Mouse (Mus musculus): Measurements from ENCODE around the gene Snrpa1. TPM values are rescaled to one million over a fixed set of nuclear protein-coding genes. Genes with fewer than 3 reads are reported as not detected.

Gene Snrpa1
- polyA plus RNA-seq, 1 experiment from 2014 or later = 158 TPM

- H3K27me3 ChIP-seq = no peaks in the 10 kb centered on the region
- peaks cover 64% of the 10 kb centered on the region for H3K36me3 ChIP-seq
- H3K9ac ChIP-seq = no peak overlapping the region
- H3K9me3 ChIP-seq (replicated peaks) = no peaks in the 10 kb centered on the region
- no peak overlapping the region for H3K4me3 ChIP-seq (replicated peaks)
- ATAC-seq (ENCODE audit: insufficient number of reproducible peaks, low FRiP score, low TSS enrichment, low read depth) = no peak
- WGBS = 85% methylated on average over 6 of the region's 6 CpGs
- H3K4me1 ChIP-seq = peaks cover 30% of the 10 kb centered on the region
- H3K4me2 ChIP-seq (replicated peaks) = no peak overlapping the region
- no peak overlapping the region for H3K27ac ChIP-seq (replicated peaks)
These were observed 25.0 kb downstream of the Snrpa1 start for GRCm38 (mm10) chr7:66083757-66084156.

- H3K27ac ChIP-seq (replicated peaks) = no peak overlapping the region
- H3K27me3 ChIP-seq = no peaks in the 10 kb centered on the region
- H3K4me3 ChIP-seq (replicated peaks) = no peak overlapping the region
- H3K36me3 ChIP-seq = peaks cover 71% of the 10 kb centered on the region
- H3K9me3 ChIP-seq (replicated peaks) = no peaks in the 10 kb centered on the region
- H3K4me2 ChIP-seq (replicated peaks) = no peak overlapping the region
- no peak overlapping the region for H3K9ac ChIP-seq
- peaks cover 27% of the 10 kb centered on the region for H3K4me1 ChIP-seq
- WGBS = 77% methylated on average over 7 of the region's 7 CpGs
- ATAC-seq (ENCODE audit: insufficient number of reproducible peaks, low FRiP score, low TSS enrichment, low read depth) = no peak
These were observed 25.7 kb downstream of the Snrpa1 start for GRCm38 (mm10) chr7:66084546-66084945.

- H3K9ac ChIP-seq = no peak overlapping the region
These were observed 28.8 kb downstream of the Snrpa1 start for GRCm38 (mm10) chr7:66087652-66088051.

DNA sequence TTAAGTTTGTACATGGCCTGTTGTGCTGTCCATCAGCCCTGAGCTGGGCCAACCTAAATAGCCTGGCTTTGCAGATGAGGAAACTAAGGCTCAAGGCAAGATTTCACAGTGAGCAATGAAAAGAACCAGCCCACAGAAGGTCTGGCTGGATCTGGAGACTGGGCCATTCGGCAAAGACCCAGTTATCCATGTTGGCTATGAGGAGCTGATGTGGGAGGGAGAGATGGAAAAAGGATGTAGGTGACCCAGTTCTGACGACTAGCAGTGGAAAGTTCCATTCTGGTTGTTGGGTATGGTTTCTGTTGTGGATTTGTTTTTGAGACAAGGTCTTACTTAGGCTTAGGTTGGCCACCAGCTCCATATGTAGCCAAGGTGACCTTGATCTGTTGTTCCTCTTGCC, 29.3 kb downstream of the Snrpa1 start:
- Histone ChIP-seq H3K4me3 (replicated peaks) (no peak overlapping the region), H3K9ac (no peak overlapping the region), H3K27ac (replicated peaks) (no peak overlapping the region), H3K36me3 (peaks cover 89% of the 10 kb centered on the region), H3K4me2 (replicated peaks) (no peak overlapping the region), H3K9me3 (replicated peaks) (no peaks in the 10 kb centered on the region), H3K27me3 (no peaks in the 10 kb centered on the region), H3K4me1 (peaks cover 12% of the 10 kb centered on the region; the same call in 1 of the 2 replicates)
- WGBS = 97% methylated on average over 2 of the region's 2 CpGs
- no peak for ATAC-seq (ENCODE audit: insufficient number of reproducible peaks, low FRiP score, low TSS enrichment, low read depth)

More at GRCm38 (mm10) chr7:66087652-66088051, 28.8 kb downstream of the Snrpa1 start:
- H3K4me2 ChIP-seq (replicated peaks) = no peak overlapping the region
- no peak overlapping the region for H3K27ac ChIP-seq (replicated peaks)
- H3K4me3 ChIP-seq (replicated peaks) = no peak overlapping the region
- H3K27me3 ChIP-seq = no peaks in the 10 kb centered on the region
- ATAC-seq (ENCODE audit: insufficient number of reproducible peaks, low FRiP score, low TSS enrichment, low read depth) = no peak
- H3K4me1 ChIP-seq = peaks cover 12% of the 10 kb centered on the region; the same call in 1 of the 2 replicates
- H3K36me3 ChIP-seq = peaks cover 93% of the 10 kb centered on the region
- no peaks in the 10 kb centered on the region for H3K9me3 ChIP-seq (replicated peaks)
- 86% methylated on average over 4 of the region's 4 CpGs for WGBS

GRCm38 (mm10) chr7:66090676-66091190, 31.9 kb downstream of the Snrpa1 start:
- 76% methylated on average over 11 of the region's 11 CpGs for WGBS

DNA sequence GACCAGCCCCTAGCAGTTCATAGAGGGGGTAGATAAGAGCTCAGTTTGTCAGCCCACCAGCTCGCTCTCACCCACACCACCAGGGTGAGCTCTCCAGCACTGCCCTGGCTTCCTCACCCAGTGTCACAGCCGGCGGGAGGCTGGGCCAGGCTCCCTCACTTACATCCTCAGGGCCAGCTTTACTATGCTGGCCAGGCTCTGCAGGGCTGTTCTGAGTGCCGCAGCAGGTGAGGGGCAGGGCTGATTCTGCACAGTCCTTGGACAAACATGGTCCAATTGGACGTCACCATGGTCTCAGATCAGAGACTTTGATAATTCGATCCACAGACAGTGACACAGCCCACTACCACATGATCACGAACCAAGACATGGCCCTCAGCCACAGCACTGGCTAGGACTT, 32.8 kb downstream of the Snrpa1 start:
- H3K4me2 ChIP-seq (replicated peaks) = no peak overlapping the region
- no peak overlapping the region for H3K9ac ChIP-seq
- peaks cover 57% of the 10 kb centered on the region for H3K36me3 ChIP-seq
- no peak overlapping the region for H3K27ac ChIP-seq (replicated peaks)
- ATAC-seq (ENCODE audit: insufficient number of reproducible peaks, low FRiP score, low TSS enrichment, low read depth) = no peak
- H3K4me1 ChIP-seq = no peaks in the 10 kb centered on the region; the same call in 1 of the 2 replicates
- H3K27me3 ChIP-seq = no peaks in the 10 kb centered on the region
- H3K4me3 ChIP-seq (replicated peaks) = no peak overlapping the region
- 79% methylated on average over 7 of the region's 7 CpGs for WGBS
- no peaks in the 10 kb centered on the region for H3K9me3 ChIP-seq (replicated peaks)

More at GRCm38 (mm10) chr7:66090676-66091190, 31.9 kb downstream of the Snrpa1 start:
- Histone ChIP-seq H3K27me3 (no peaks in the 10 kb centered on the region), H3K4me2 (replicated peaks) (no peak overlapping the region), H3K36me3 (peaks cover 64% of the 10 kb centered on the region), H3K4me1 (no peaks in the 10 kb centered on the region; the same call in 1 of the 2 replicates), H3K27ac (replicated peaks) (no peak overlapping the region), H3K9ac (no peak overlapping the region), H3K4me3 (replicated peaks) (no peak overlapping the region), H3K9me3 (replicated peaks) (no peaks in the 10 kb centered on the region)
- ATAC-seq (ENCODE audit: insufficient number of reproducible peaks, low FRiP score, low TSS enrichment, low read depth) = no peak

DNA sequence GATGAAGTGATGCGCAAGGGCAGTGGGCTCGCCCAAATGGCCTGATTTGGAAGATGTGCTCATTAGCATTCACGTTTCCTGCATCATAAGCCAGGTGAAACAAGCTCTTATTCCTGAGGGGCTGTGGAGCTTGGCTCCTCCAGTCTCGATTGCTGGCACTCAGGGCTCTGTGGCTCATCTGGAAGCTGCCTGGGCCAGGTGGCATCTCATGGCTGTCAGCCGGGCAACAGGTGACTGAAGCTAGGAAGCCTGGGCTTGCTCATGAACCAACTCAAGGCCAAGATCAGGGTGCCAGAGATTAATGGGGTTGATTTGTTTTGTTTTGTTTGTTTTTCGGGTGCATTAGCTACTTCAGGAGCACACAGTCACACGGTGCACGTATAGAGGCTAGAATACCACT, 33.9 kb downstream of the Snrpa1 start:
- 83% methylated on average over 8 of the region's 8 CpGs for WGBS
- H3K27me3 ChIP-seq = no peaks in the 10 kb centered on the region
- H3K9me3 ChIP-seq (replicated peaks) = no peaks in the 10 kb centered on the region
- ATAC-seq (ENCODE audit: insufficient number of reproducible peaks, low FRiP score, low TSS enrichment, low read depth) = no peak
- no peaks in the 10 kb centered on the region; the same call in 1 of the 2 replicates for H3K4me1 ChIP-seq
- H3K4me3 ChIP-seq (replicated peaks) = no peak overlapping the region
- no peak overlapping the region for H3K9ac ChIP-seq
- H3K4me2 ChIP-seq (replicated peaks) = no peak overlapping the region
- H3K27ac ChIP-seq (replicated peaks) = no peak overlapping the region
- H3K36me3 ChIP-seq = peaks cover 46% of the 10 kb centered on the region

- Histone ChIP-seq H3K9ac (no peak overlapping the region), H3K4me1 (no peaks in the 10 kb centered on the region; the same call in 1 of the 2 replicates), H3K4me2 (replicated peaks) (no peak overlapping the region), H3K9me3 (replicated peaks) (no peaks in the 10 kb centered on the region), H3K27ac (replicated peaks) (no peak overlapping the region), H3K4me3 (replicated peaks) (no peak overlapping the region), H3K27me3 (no peaks in the 10 kb centered on the region), H3K36me3 (peaks cover 31% of the 10 kb centered on the region)
- no peak for ATAC-seq (ENCODE audit: insufficient number of reproducible peaks, low FRiP score, low TSS enrichment, low read depth)
- 72% methylated on average over 5 of the region's 5 CpGs for WGBS
These were observed 35.3 kb downstream of the Snrpa1 start for GRCm38 (mm10) chr7:66094141-66094540.

DNA sequence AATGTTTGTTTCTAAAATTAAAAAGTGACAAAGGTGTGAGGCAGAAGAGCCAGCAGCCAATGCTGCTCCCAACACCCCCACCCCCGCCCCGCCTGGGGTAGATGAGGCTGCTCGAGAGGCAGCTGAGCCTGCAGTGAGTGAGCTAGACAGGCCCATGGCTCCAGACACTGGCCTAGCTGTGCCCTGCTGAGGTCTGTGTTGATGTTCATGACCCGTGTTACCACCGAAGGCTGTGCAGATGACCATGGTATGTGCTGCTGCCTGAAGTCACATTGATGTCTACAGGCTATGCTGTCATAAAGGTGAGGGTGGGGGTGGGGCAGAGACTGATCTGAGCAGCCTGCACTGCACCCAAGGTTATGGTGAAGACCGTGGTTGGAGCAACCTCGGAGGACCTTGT, 40.0 kb downstream of the Snrpa1 start:
- Histone ChIP-seq H3K4me2 (replicated peaks) (no peak overlapping the region), H3K9ac (no peak overlapping the region), H3K36me3 (no peaks in the 10 kb centered on the region), H3K9me3 (replicated peaks) (no peaks in the 10 kb centered on the region), H3K4me1 (no peaks in the 10 kb centered on the region; the same call in 1 of the 2 replicates), H3K27ac (replicated peaks) (no peak overlapping the region), H3K4me3 (replicated peaks) (no peak overlapping the region), H3K27me3 (peaks cover 6% of the 10 kb centered on the region; the same call in 1 of the 2 replicates)
- ATAC-seq (ENCODE audit: insufficient number of reproducible peaks, low FRiP score, low TSS enrichment, low read depth) = no peak
- 80% methylated on average over 7 of the region's 7 CpGs for WGBS

- H3K4me3 ChIP-seq (replicated peaks) = no peak overlapping the region
- no peaks in the 10 kb centered on the region for H3K9me3 ChIP-seq (replicated peaks)
- 5% methylated on average over 4 of the region's 4 CpGs for WGBS
- no peak for ATAC-seq (ENCODE audit: insufficient number of reproducible peaks, low FRiP score, low TSS enrichment, low read depth)
- H3K9ac ChIP-seq = no peak overlapping the region
- H3K4me2 ChIP-seq (replicated peaks) = no peak overlapping the region
- H3K27ac ChIP-seq (replicated peaks) = no peak overlapping the region
- H3K27me3 ChIP-seq = peaks cover 6% of the 10 kb centered on the region; the same call in 1 of the 2 replicates
- no peaks in the 10 kb centered on the region for H3K36me3 ChIP-seq
- H3K4me1 ChIP-seq = no peaks in the 10 kb centered on the region
These were observed 43.1 kb downstream of the Snrpa1 start for GRCm38 (mm10) chr7:66101866-66102265.

GRCm38 (mm10) chr7:66104531-66104930, 45.7 kb downstream of the Snrpa1 start:
- H3K27me3 ChIP-seq = peaks cover 6% of the 10 kb centered on the region; the same call in 1 of the 2 replicates
- no peak overlapping the region for H3K9ac ChIP-seq
- H3K4me3 ChIP-seq (replicated peaks) = no peak overlapping the region
- no peak overlapping the region for H3K27ac ChIP-seq (replicated peaks)
- 87% methylated on average over 5 of the region's 5 CpGs for WGBS
- H3K4me2 ChIP-seq (replicated peaks) = no peak overlapping the region
- ATAC-seq (ENCODE audit: insufficient number of reproducible peaks, low FRiP score, low TSS enrichment, low read depth) = no peak
- H3K36me3 ChIP-seq = no peaks in the 10 kb centered on the region
- H3K9me3 ChIP-seq (replicated peaks) = no peaks in the 10 kb centered on the region
- no peaks in the 10 kb centered on the region for H3K4me1 ChIP-seq

DNA sequence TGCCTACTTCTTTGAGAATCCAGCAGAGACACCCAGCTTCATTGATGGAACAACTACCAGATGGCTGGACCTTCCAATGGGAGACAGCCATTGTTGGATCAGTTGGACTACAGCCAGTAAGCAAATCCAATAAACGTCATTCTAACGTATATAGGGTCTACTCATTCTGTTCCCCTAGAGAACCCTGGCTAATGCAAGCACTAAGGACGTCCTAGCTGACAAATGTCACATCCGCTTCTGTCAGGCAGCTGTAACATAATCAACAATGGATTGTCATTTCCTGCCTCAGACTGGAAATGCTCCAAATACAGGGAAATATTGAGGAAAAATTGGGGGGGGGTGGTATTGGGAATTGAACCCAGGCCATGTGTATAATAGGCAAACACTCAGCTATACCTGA, 47.0 kb downstream of the Snrpa1 start:
- WGBS = 41% methylated on average over 4 of the region's 4 CpGs
- H3K36me3 ChIP-seq = no peaks in the 10 kb centered on the region
- H3K27me3 ChIP-seq = peaks cover 4% of the 10 kb centered on the region; the same call in 1 of the 2 replicates
- no peak overlapping the region for H3K4me3 ChIP-seq (replicated peaks)
- no peak overlapping the region for H3K27ac ChIP-seq (replicated peaks)
- H3K4me1 ChIP-seq = peaks cover 4% of the 10 kb centered on the region; the same call in 1 of the 2 replicates
- no peak overlapping the region for H3K4me2 ChIP-seq (replicated peaks)
- ATAC-seq (ENCODE audit: insufficient number of reproducible peaks, low FRiP score, low TSS enrichment, low read depth) = no peak
- H3K9me3 ChIP-seq (replicated peaks) = no peaks in the 10 kb centered on the region
- no peak overlapping the region for H3K9ac ChIP-seq
